8 mouse cellular contexts compared by ENCODE assay signal in genomic region chr3:135439651-135440050, GRCm38 (mm10). TPM values are rescaled to one million over a fixed set of nuclear protein-coding genes. Genes with fewer than 3 reads are reported as not detected.
DNase-seq lines count a peak whose midpoint lies in the region; ATAC-seq lines count a peak whose summit lies in the region.

No protein-coding gene starts in this region.

- H3K4me2 ChIP-seq in kidney, embryonic 16.5 days (replicated peaks; ENCODE audit: low read depth, low read length), result peak overlapping the region; percentile 95
- peak overlapping the region; percentile 93 for H3K4me2 ChIP-seq in hindbrain, embryonic 14.5 days (replicated peaks)
- peak overlapping the region; percentile 72 for H3K4me2 ChIP-seq in midbrain, embryonic 15.5 days

- 3% methylated on average over 15 of the region's 15 CpGs for WGBS in kidney, embryonic 16.5 days
- 3% methylated on average over 15 of the region's 15 CpGs for WGBS in hindbrain, embryonic 14.5 days
- WGBS in midbrain, embryonic 15.5 days, result 3% methylated on average over 15 of the region's 15 CpGs

- no peaks in the 10 kb centered on the region for H3K27me3 ChIP-seq in kidney, embryonic 16.5 days (ENCODE audit: insufficient read depth, low read length)
- H3K27me3 ChIP-seq in hindbrain, embryonic 14.5 days (ENCODE audit: control insufficient read depth, insufficient read depth, low read length), result no peaks in the 10 kb centered on the region
- no peaks in the 10 kb centered on the region for H3K27me3 ChIP-seq in midbrain, embryonic 15.5 days (replicated peaks)

- DNase-seq in kidney, adult 8-10 months, result no peak
- no peak for DNase-seq in hindbrain, embryonic 14.5 days (ENCODE audit: low spot score)
- no peak for DNase-seq in cerebellum, postnatal 4 days (ENCODE audit: low spot score in 2 of 2)
- DNase-seq in cerebellum, adult 9-11 months, result no peak

- no peak for ATAC-seq in kidney, embryonic 16.5 days (ENCODE audit: low FRiP score, low TSS enrichment)
- ATAC-seq in hindbrain, embryonic 14.5 days (ENCODE audit: low FRiP score), result no peak
- no peak for ATAC-seq in midbrain, embryonic 15.5 days (replicated peaks)
- ATAC-seq in granulocyte monocyte progenitor cell, adult 5-6 weeks (replicated peaks; ENCODE audit: poor library complexity, severe bottlenecking), result no peak

- no peaks in the 10 kb centered on the region for H3K9me3 ChIP-seq in kidney, embryonic 16.5 days (ENCODE audit: low read length)
- H3K9me3 ChIP-seq in hindbrain, embryonic 14.5 days (ENCODE audit: control insufficient read depth, low read length), result no peaks in the 10 kb centered on the region
- H3K9me3 ChIP-seq in midbrain, embryonic 15.5 days, result no peaks in the 10 kb centered on the region

- peaks cover 17% of the 10 kb centered on the region for H3K4me1 ChIP-seq in kidney, embryonic 16.5 days (ENCODE audit: insufficient read depth, low read length)
- H3K4me1 ChIP-seq in brown adipose tissue, adult 24 weeks (ENCODE audit: control insufficient read depth, insufficient read depth, insufficient read length, low read length), result no peaks in the 10 kb centered on the region
- peaks cover 35% of the 10 kb centered on the region for H3K4me1 ChIP-seq in hindbrain, embryonic 14.5 days (replicated peaks; ENCODE audit: control insufficient read depth, insufficient read depth, low read length)
- H3K4me1 ChIP-seq in midbrain, embryonic 15.5 days, result peaks cover 39% of the 10 kb centered on the region

- peak overlapping the region; percentile 64 for H3K4me3 ChIP-seq in kidney, embryonic 16.5 days (ENCODE audit: low read length)
- H3K4me3 ChIP-seq in brown adipose tissue, adult 24 weeks (ENCODE audit: insufficient read depth, low read depth, low read length), result peak overlapping the region; percentile 92
- peak overlapping the region; percentile 82 for H3K4me3 ChIP-seq in hindbrain, embryonic 14.5 days (replicated peaks; ENCODE audit: low read length)
- H3K4me3 ChIP-seq in midbrain, embryonic 15.5 days, result peak overlapping the region; percentile 86

- H3K9ac ChIP-seq in kidney, embryonic 16.5 days (replicated peaks; ENCODE audit: low read length), result peak overlapping the region; percentile 99
- peak overlapping the region; percentile 90 for H3K9ac ChIP-seq in hindbrain, embryonic 14.5 days
- H3K9ac ChIP-seq in midbrain, embryonic 15.5 days, result peak overlapping the region; percentile 84

- H3K36me3 ChIP-seq in kidney, embryonic 16.5 days (ENCODE audit: insufficient read depth, low read length), result peaks cover 3% of the 10 kb centered on the region; the same call in 1 of the 2 replicates
- peaks cover 12% of the 10 kb centered on the region for H3K36me3 ChIP-seq in hindbrain, embryonic 14.5 days (replicated peaks; ENCODE audit: control insufficient read depth, insufficient read depth)
- H3K36me3 ChIP-seq in midbrain, embryonic 15.5 days (replicated peaks), result no peaks in the 10 kb centered on the region

- peak overlapping the region; percentile 100 for H3K27ac ChIP-seq in kidney, embryonic 16.5 days (ENCODE audit: low read length)
- peak overlapping the region; percentile 100 for H3K27ac ChIP-seq in brown adipose tissue, adult 24 weeks (replicated peaks; ENCODE audit: low read depth, low read length)
- H3K27ac ChIP-seq in hindbrain, embryonic 14.5 days, result peak overlapping the region; percentile 98
- peak overlapping the region; percentile 100 for H3K27ac ChIP-seq in midbrain, embryonic 15.5 days

RNA-seq across cellular contexts. Expression of gene Ube2d3, which starts 1.7 kb away (rescaled TPM):
- 524 and 536 TPM in 2 replicates for polyA plus RNA-seq in kidney, embryonic 16.5 days (2015; fragmentation: Nextera tagmentation; extraction: Ambion mirVana)
- polyA plus RNA-seq in brown adipose tissue, adult 24 weeks (2012; ENCODE audit: insufficient read depth, insufficient read length, missing spikeins), result 370 and 426 TPM in 2 replicates
- polyA plus RNA-seq in hindbrain, embryonic 14.5 days (2014; fragmentation: Nextera tagmentation; extraction: Ambion mirVana), result 403 and 439 TPM in 2 replicates
- polyA plus RNA-seq in midbrain, embryonic 15.5 days (2015; fragmentation: Nextera tagmentation; extraction: Ambion mirVana), result 329 and 339 TPM in 2 replicates
- total RNA-seq in granulocyte monocyte progenitor cell, adult 5-6 weeks (2014; fragmentation: Nextera tagmentation), result 413 and 488 TPM in 2 replicates
- 457 and 710 TPM in 2 replicates for total RNA-seq in granulocyte monocyte progenitor cell, adult 5-6 weeks (2017)

RNA-seq across cellular contexts. Expression of gene Cisd2, which starts 15.9 kb away (rescaled TPM):
- polyA plus RNA-seq in kidney, embryonic 16.5 days (2015; fragmentation: Nextera tagmentation; extraction: Ambion mirVana), result 70.2 and 74.5 TPM in 2 replicates
- 23.7 and 29.7 TPM in 2 replicates for polyA plus RNA-seq in brown adipose tissue, adult 24 weeks (2012; ENCODE audit: insufficient read depth, insufficient read length, missing spikeins)
- 57.6 and 60.7 TPM in 2 replicates for polyA plus RNA-seq in hindbrain, embryonic 14.5 days (2014; fragmentation: Nextera tagmentation; extraction: Ambion mirVana)
- polyA plus RNA-seq in midbrain, embryonic 15.5 days (2015; fragmentation: Nextera tagmentation; extraction: Ambion mirVana), result 67.2 and 72.0 TPM in 2 replicates
- total RNA-seq in granulocyte monocyte progenitor cell, adult 5-6 weeks (2014; fragmentation: Nextera tagmentation), result 47.6 and 60.6 TPM in 2 replicates
- 35.9 and 48.9 TPM in 2 replicates for total RNA-seq in granulocyte monocyte progenitor cell, adult 5-6 weeks (2017)

RNA-seq across cellular contexts. Expression of gene Manba, which starts 45.8 kb away (rescaled TPM):
- 36.5 and 39.6 TPM in 2 replicates for polyA plus RNA-seq in kidney, embryonic 16.5 days (2015; fragmentation: Nextera tagmentation; extraction: Ambion mirVana)
- 5.1 and 8.8 TPM in 2 replicates for polyA plus RNA-seq in brown adipose tissue, adult 24 weeks (2012; ENCODE audit: insufficient read depth, insufficient read length, missing spikeins)
- polyA plus RNA-seq in hindbrain, embryonic 14.5 days (2014; fragmentation: Nextera tagmentation; extraction: Ambion mirVana), result 8.1 and 8.3 TPM in 2 replicates
- 7.9 and 8.5 TPM in 2 replicates for polyA plus RNA-seq in midbrain, embryonic 15.5 days (2015; fragmentation: Nextera tagmentation; extraction: Ambion mirVana)
- total RNA-seq in granulocyte monocyte progenitor cell, adult 5-6 weeks (2014; fragmentation: Nextera tagmentation), result 24.6 and 54.4 TPM in 2 replicates
- total RNA-seq in granulocyte monocyte progenitor cell, adult 5-6 weeks (2017), result 33.6 and 38.8 TPM in 2 replicates
